13 mouse cellular contexts compared by ENCODE assay signal in genomic region chr7:99224225-99224624, GRCm38 (mm10). TPM values are rescaled to one million over a fixed set of nuclear protein-coding genes. Genes with fewer than 3 reads are reported as not detected.
DNase-seq lines count a peak whose midpoint lies in the region; ATAC-seq and TF ChIP-seq lines count a peak whose summit lies in the region.
"Had no signal": no experiment of that assay in that cellular context is flagged by ENCODE, and none has a peak within 500 bp of the region (broad histone marks: within the 10 kb centered on the region; RNA-seq: fewer than 3 reads in every experiment).

No protein-coding gene starts in this region.

- no peak for DNase-seq in gastrocnemius, adult 2 months
- no peak for DNase-seq in gastrocnemius, postnatal 36 days
- no peak for DNase-seq in midbrain, postnatal 0 days (ENCODE audit: low spot score)
- peak; percentile 52 for DNase-seq in kidney, adult 2 months
- peak; percentile 8 for DNase-seq in naive thymus-derived CD4-positive, alpha-beta T cell, adult 2 months (ENCODE audit: low read depth)
- DNase-seq in ovary, postnatal 36 days (ENCODE audit: low spot score), result no peak
- no peak for DNase-seq in right cerebral cortex, postnatal 10 days (ENCODE audit: low spot score in 2 of 2)
- DNase-seq: heart, postnatal 4 days; midbrain, embryonic 14.5 days; right cerebral cortex, adult 18-20 months; thymus, adult 2 months had no signal

- no peak overlapping the region for H3K4me3 ChIP-seq in gastrocnemius, adult 2 months
- no peak overlapping the region for H3K4me3 ChIP-seq in midbrain, postnatal 0 days (ENCODE audit: low read depth, low read length)
- H3K4me3 ChIP-seq in midbrain, embryonic 13.5 days (replicated peaks), result no peak overlapping the region
- H3K4me3 ChIP-seq in kidney, adult 2 months (ENCODE audit: insufficient read depth, low read depth, low read length), result no peak overlapping the region

- no peak for TF ChIP-seq POLR2A in kidney, adult 2 months (IDR thresholded peaks at IDR 0.05; ENCODE audit: low read depth, low read length)

- no peaks in the 10 kb centered on the region for H3K9me3 ChIP-seq in midbrain, postnatal 0 days (ENCODE audit: low read length)
- no peaks in the 10 kb centered on the region for H3K9me3 ChIP-seq in midbrain, embryonic 13.5 days

- intact Hi-C loops in gastrocnemius, adult 2 months (cut with DNase I), result no loop called here
- intact Hi-C loops in gastrocnemius, postnatal 36 days (cut with DNase I), result no loop called here

- no peak overlapping the region for H3K9ac ChIP-seq in midbrain, postnatal 0 days (replicated peaks; ENCODE audit: low read length, poor library complexity, severe bottlenecking)
- H3K9ac ChIP-seq in midbrain, embryonic 13.5 days (replicated peaks), result no peak overlapping the region

- peak; percentile 40; the same call in 1 of the 2 replicates for TF ChIP-seq CTCF in gastrocnemius, adult 2 months (IDR thresholded peaks at IDR 0.05)
- peak; percentile 49 for TF ChIP-seq CTCF in midbrain, postnatal 0 days (IDR thresholded peaks at IDR 0.05)
- TF ChIP-seq CTCF in kidney, adult 2 months (conservative IDR thresholded peaks at IDR 0.05; ENCODE audit: insufficient read depth, insufficient read length, low read depth, low read length), result peak; percentile 49

- no peak overlapping the region for H3K4me2 ChIP-seq in midbrain, postnatal 0 days (ENCODE audit: low read depth, low read length, poor library complexity, severe bottlenecking)
- no peak overlapping the region for H3K4me2 ChIP-seq in midbrain, embryonic 13.5 days (replicated peaks)

- no peaks in the 10 kb centered on the region for H3K4me1 ChIP-seq in midbrain, postnatal 0 days (ENCODE audit: insufficient read depth, low read length)
- H3K4me1 ChIP-seq in midbrain, embryonic 13.5 days (replicated peaks), result no peaks in the 10 kb centered on the region
- H3K4me1 ChIP-seq in kidney, adult 2 months (ENCODE audit: control insufficient read depth, insufficient read depth, low read length), result peaks cover 11% of the 10 kb centered on the region; the same call in 1 of the 2 replicates

- ATAC-seq in midbrain, postnatal 0 days (ENCODE audit: low FRiP score), result no peak
- no peak for ATAC-seq in midbrain, embryonic 13.5 days

- H3K36me3 ChIP-seq in midbrain, postnatal 0 days (ENCODE audit: insufficient read depth, low read length), result no peaks in the 10 kb centered on the region
- H3K36me3 ChIP-seq in midbrain, embryonic 13.5 days, result no peaks in the 10 kb centered on the region
- H3K36me3 ChIP-seq in kidney, adult 2 months (ENCODE audit: control insufficient read depth, insufficient read depth, low read length), result no peaks in the 10 kb centered on the region

- no peaks in the 10 kb centered on the region for H3K27me3 ChIP-seq in midbrain, postnatal 0 days (ENCODE audit: insufficient read depth, low read length)
- no peaks in the 10 kb centered on the region for H3K27me3 ChIP-seq in midbrain, embryonic 13.5 days
- no peaks in the 10 kb centered on the region for H3K27me3 ChIP-seq in kidney, adult 2 months (replicated peaks; ENCODE audit: control insufficient read depth, insufficient read depth, low read length)

- WGBS in midbrain, postnatal 0 days, result 69% methylated on average over 7 of the region's 7 CpGs
- whole genome bisulfite sequencing in midbrain, embryonic 13.5 days, result 67% methylated on average over 7 of the region's 7 CpGs
- WGBS in kidney, adult 2 months, result 54% methylated on average over 7 of the region's 7 CpGs

- no peak overlapping the region for H3K27ac ChIP-seq in gastrocnemius, adult 2 months
- no peak overlapping the region for H3K27ac ChIP-seq in midbrain, postnatal 0 days (ENCODE audit: low read depth, low read length)
- no peak overlapping the region for H3K27ac ChIP-seq in midbrain, embryonic 13.5 days
- peak overlapping the region; percentile 97 for H3K27ac ChIP-seq in kidney, adult 2 months (ENCODE audit: insufficient read depth, low read depth, low read length)

RNA-seq across cellular contexts. Expression of gene Mogat2, which starts 14.2 kb away (rescaled TPM):
- total RNA-seq in gastrocnemius, adult 2 months (2021), result not detected
- not detected for total RNA-seq in gastrocnemius, postnatal 36 days (2021)
- 0.71 TPM in 1 of 2 replicates, not detected in the other for total RNA-seq in midbrain, postnatal 0 days (2014; rRNA removed)
- 0.33 and 0.38 TPM in 2 replicates for polyA plus RNA-seq in midbrain, postnatal 0 days (2015; fragmentation: Nextera tagmentation; extraction: Ambion mirVana)
- polyA plus RNA-seq in midbrain, embryonic 13.5 days (2015; fragmentation: Nextera tagmentation; extraction: Ambion mirVana), result 2.2 and 3.0 TPM in 2 replicates
- 29.6 and 29.7 TPM in 2 replicates for polyA plus RNA-seq in kidney, adult 2 months (2012; rRNA removed)
- total RNA-seq: heart, postnatal 4 days; left cerebral cortex, postnatal 14 days had no signal

RNA-seq across cellular contexts. Expression of gene Dgat2, which starts 41.7 kb away (rescaled TPM):
- total RNA-seq in gastrocnemius, adult 2 months (2021), result 10 to 100 TPM; 32.9 to 69.4 TPM
- 10 to 100 TPM; 44.6 to 70.1 TPM for total RNA-seq in gastrocnemius, postnatal 36 days (2021)
- 34.5 and 35.3 TPM in 2 replicates for total RNA-seq in midbrain, postnatal 0 days (2014; rRNA removed)
- 32.0 and 33.1 TPM in 2 replicates for polyA plus RNA-seq in midbrain, postnatal 0 days (2015; fragmentation: Nextera tagmentation; extraction: Ambion mirVana)
- 11.1 and 12.8 TPM in 2 replicates for polyA plus RNA-seq in midbrain, embryonic 13.5 days (2015; fragmentation: Nextera tagmentation; extraction: Ambion mirVana)
- 286 and 363 TPM in 2 replicates for polyA plus RNA-seq in kidney, adult 2 months (2012; rRNA removed)

RNA-seq across cellular contexts. Expression of gene Map6, which starts 43.0 kb away (rescaled TPM):
- 1 to 10 TPM; 2.6 to 5.2 TPM for total RNA-seq in gastrocnemius, adult 2 months (2021)
- 1 to 10 TPM; 3.1 to 3.4 TPM for total RNA-seq in gastrocnemius, postnatal 36 days (2021)
- 326 and 332 TPM in 2 replicates for total RNA-seq in midbrain, postnatal 0 days (2014; rRNA removed)
- polyA plus RNA-seq in midbrain, postnatal 0 days (2015; fragmentation: Nextera tagmentation; extraction: Ambion mirVana), result 117 and 126 TPM in 2 replicates
- 102 and 106 TPM in 2 replicates for polyA plus RNA-seq in midbrain, embryonic 13.5 days (2015; fragmentation: Nextera tagmentation; extraction: Ambion mirVana)
- polyA plus RNA-seq in kidney, adult 2 months (2012; rRNA removed), result 1.8 and 2.4 TPM in 2 replicates

Comparison
In these comparisons a context has a peak if more than half of its experiments do, and no peak if none do; other contexts are left out.
1. DNase-seq: peak in kidney, adult 2 months (single experiment) and naive thymus-derived CD4-positive, alpha-beta T cell, adult 2 months (single experiment); none in gastrocnemius, adult 2 months (single experiment), gastrocnemius, postnatal 36 days (0 of 2), midbrain, postnatal 0 days (single experiment), ovary, postnatal 36 days (single experiment) and right cerebral cortex, postnatal 10 days (0 of 2).
2. RNA of gene Map6, which starts 43.0 kb away (total RNA-seq): 326 to 332 TPM in midbrain, postnatal 0 days; 2.6 to 5.2 TPM in gastrocnemius, adult 2 months and 3.1 to 3.4 TPM in gastrocnemius, postnatal 36 days; every median in the first group is over 10 times any median in the second.
3. Peak in every context shown above with its lines, with median percentiles within 50 percentile points of each other: CTCF ChIP-seq.